Mouse (Mus musculus): ENCODE data around the gene Hmcn1.

DNA sequence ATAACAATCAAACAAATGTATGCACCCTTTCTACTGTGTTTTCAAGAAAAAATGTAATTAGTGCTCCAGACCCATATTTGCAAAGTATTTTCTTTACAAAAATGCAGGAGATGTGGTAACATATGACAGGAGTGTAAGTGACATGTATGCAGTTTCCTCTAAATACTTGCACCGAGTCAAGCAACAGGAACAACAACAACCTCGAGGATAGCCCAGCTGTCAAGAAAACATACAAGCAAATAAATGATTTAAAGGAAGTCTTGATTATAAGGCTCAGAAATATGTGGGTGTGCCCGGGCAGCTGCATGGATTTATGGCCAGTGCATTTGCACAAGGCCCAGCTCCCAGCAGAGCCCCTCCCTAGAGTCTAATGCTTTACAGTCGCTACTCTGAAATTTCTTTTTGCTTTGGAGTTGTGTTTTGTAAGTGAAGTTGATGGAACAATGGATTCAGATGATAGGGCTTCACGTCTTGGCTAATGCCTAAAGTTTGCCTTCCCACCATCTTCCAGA lies 99.5 kb downstream of the Hmcn1 start:
- TF ChIP-seq CTCF (IDR thresholded peaks at IDR 0.05; ENCODE audit: insufficient read depth, low read depth, low read length) (no peak), POLR2A (IDR thresholded peaks at IDR 0.05; ENCODE audit: insufficient read depth, low read depth, low read length) (no peak)
